Mouse (Mus musculus): ENCODE data around the gene Oit1.

- TF ChIP-seq CTCF (IDR thresholded peaks at IDR 0.05; ENCODE audit: low read depth, low read length) = no peak
- TF ChIP-seq GATA1 (IDR thresholded peaks at IDR 0.05; ENCODE audit: borderline replicate concordance, low read length) = no peak
- TF ChIP-seq TAL1 (conservative IDR thresholded peaks at IDR 0.05; ENCODE audit: low read depth, low read length) = no peak
- no peak for TF ChIP-seq GATA2 (IDR thresholded peaks at IDR 0.05; ENCODE audit: borderline replicate concordance, low read depth, low read length)
Observed at GRCm38 (mm10) chr14:8405946-8406345, 27.4 kb upstream of the Oit1 start.
